Mouse (Mus musculus) cortical plate, adult 2 months (tissue): ENCODE data around the gene Zfyve1.

ENCODE experiments used
- CTCF ChIP-seq: fragments of 200-500 bp; IDR thresholded peaks from 2 replicates; pipeline ENCODE4 v1.5.1; 2011; ENCODE audit warnings: mild to moderate bottlenecking, control low read depth, low read length; ENCODE audit not compliant: insufficient read depth; ENCODE audit errors: extremely low read depth
- POLR2A ChIP-seq: fragments of 200-500 bp; IDR thresholded peaks from 2 replicates; pipeline ENCODE4 v1.6.1; 2011; ENCODE audit warnings: mild to moderate bottlenecking, low read length, control low read depth; ENCODE audit not compliant: insufficient read depth; ENCODE audit errors: extremely low read depth

DNA sequence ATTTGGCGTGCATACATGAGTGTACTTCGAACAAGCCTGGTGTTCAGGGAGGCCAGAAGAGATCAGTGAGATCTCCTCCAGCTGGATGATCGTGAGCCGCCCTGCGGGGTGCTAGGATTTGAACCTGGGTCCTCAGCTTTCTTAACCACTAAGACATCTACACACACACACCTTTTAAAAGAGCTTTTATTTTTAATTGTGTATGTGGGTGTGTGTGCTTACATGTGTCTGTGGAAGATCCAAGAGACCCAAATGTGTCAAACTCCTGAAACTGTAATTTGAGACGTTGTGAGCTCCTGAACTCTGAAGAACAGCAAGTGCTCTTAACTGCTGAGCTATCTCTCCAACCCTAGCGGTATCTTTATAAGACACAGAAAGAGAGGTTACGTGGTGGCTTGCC is 75.9 kb downstream of the Zfyve1 start:
- TF ChIP-seq CTCF = no peak
- no peak for TF ChIP-seq POLR2A
